Mouse (Mus musculus): ENCODE measurements at regions not wholly inside any gene's neighbourhood (a gene's known extent, or its start where the extent isn't known, plus 50 kb on each side); places are given as distances from the start of the nearest gene placed in this dataset.

- 18% methylated on average over 12 of the region's 12 CpGs for WGBS
- Histone ChIP-seq H3K27ac (ENCODE audit: low read depth, low read length) (no peak overlapping the region), H3K9me3 (ENCODE audit: control insufficient read depth, low read length) (no peaks in the 10 kb centered on the region), H3K4me3 (ENCODE audit: low read depth, low read length) (no peak overlapping the region), H3K36me3 (ENCODE audit: control insufficient read depth, insufficient read depth, low read length) (no peaks in the 10 kb centered on the region), H3K4me1 (ENCODE audit: control insufficient read depth, insufficient read depth, low read length) (peaks cover 4% of the 10 kb centered on the region; the same call in 1 of the 2 replicates), H3K4me2 (no peak overlapping the region), H3K9ac (ENCODE audit: low read length) (no peak overlapping the region), H3K27me3 (ENCODE audit: control insufficient read depth, insufficient read depth, low read length) (no peaks in the 10 kb centered on the region)
- peak; percentile 91 for DNase-seq (ENCODE audit: low spot score, missing footprints)
- ATAC-seq (ENCODE audit: low FRiP score), result peak; percentile 80
These were observed 326.2 kb upstream of the Fam241a start for GRCm38 (mm10) chr3:128222344-128222743.

GRCm38 (mm10) chr3:128221625-128222024 lies 325.5 kb upstream of the Fam241a start:
- WGBS, result 23% methylated on average over 2 of the region's 2 CpGs
- DNase-seq (ENCODE audit: low spot score, missing footprints) (peak; percentile 83), ATAC-seq (ENCODE audit: low FRiP score) (peak; percentile 65)

GRCm38 (mm10) chr3:128220776-128221550 lies 324.8 kb upstream of the Fam241a start:
- 41% methylated on average over 8 of the region's 8 CpGs for WGBS
- ATAC-seq (ENCODE audit: low FRiP score), result peak; percentile 77

More at GRCm38 (mm10) chr3:128221625-128222024, 325.5 kb upstream of the Fam241a start:
- Histone ChIP-seq H3K4me3 (ENCODE audit: low read depth, low read length) (no peak overlapping the region), H3K27me3 (ENCODE audit: control insufficient read depth, insufficient read depth, low read length) (no peaks in the 10 kb centered on the region), H3K4me1 (ENCODE audit: control insufficient read depth, insufficient read depth, low read length) (peaks cover 4% of the 10 kb centered on the region; the same call in 1 of the 2 replicates), H3K36me3 (ENCODE audit: control insufficient read depth, insufficient read depth, low read length) (no peaks in the 10 kb centered on the region), H3K9me3 (ENCODE audit: control insufficient read depth, low read length) (no peaks in the 10 kb centered on the region), H3K4me2 (no peak overlapping the region), H3K9ac (ENCODE audit: low read length) (no peak overlapping the region), H3K27ac (ENCODE audit: low read depth, low read length) (no peak overlapping the region)

GRCm38 (mm10) chr3:128217765-128218415 lies 321.8 kb upstream of the Fam241a start:
- ATAC-seq (ENCODE audit: low FRiP score) (no peak), DNase-seq (ENCODE audit: low spot score, missing footprints) (no peak)
- Histone ChIP-seq H3K4me3 (ENCODE audit: low read depth, low read length) (no peak overlapping the region), H3K4me1 (ENCODE audit: control insufficient read depth, insufficient read depth, low read length) (peaks cover 4% of the 10 kb centered on the region; the same call in 1 of the 2 replicates), H3K27me3 (ENCODE audit: control insufficient read depth, insufficient read depth, low read length) (no peaks in the 10 kb centered on the region), H3K9me3 (ENCODE audit: control insufficient read depth, low read length) (no peaks in the 10 kb centered on the region), H3K27ac (ENCODE audit: low read depth, low read length) (no peak overlapping the region), H3K36me3 (ENCODE audit: control insufficient read depth, insufficient read depth, low read length) (no peaks in the 10 kb centered on the region), H3K9ac (ENCODE audit: low read length) (no peak overlapping the region), H3K4me2 (no peak overlapping the region)
- WGBS, result 95% methylated on average over 5 of the region's 5 CpGs

More at GRCm38 (mm10) chr3:128220776-128221550, 324.8 kb upstream of the Fam241a start:
- peaks cover 4% of the 10 kb centered on the region; the same call in 1 of the 2 replicates for H3K4me1 ChIP-seq (ENCODE audit: control insufficient read depth, insufficient read depth, low read length)
- no peak overlapping the region for H3K4me3 ChIP-seq (ENCODE audit: low read depth, low read length)
- H3K27me3 ChIP-seq (ENCODE audit: control insufficient read depth, insufficient read depth, low read length), result no peaks in the 10 kb centered on the region
- no peak overlapping the region for H3K4me2 ChIP-seq
- no peak overlapping the region for H3K27ac ChIP-seq (ENCODE audit: low read depth, low read length)
- no peak overlapping the region for H3K9ac ChIP-seq (ENCODE audit: low read length)
- peak; percentile 83 for DNase-seq (ENCODE audit: low spot score, missing footprints)
- no peaks in the 10 kb centered on the region for H3K9me3 ChIP-seq (ENCODE audit: control insufficient read depth, low read length)
- no peaks in the 10 kb centered on the region for H3K36me3 ChIP-seq (ENCODE audit: control insufficient read depth, insufficient read depth, low read length)

GRCm38 (mm10) chr3:128212256-128212655 lies 316.1 kb upstream of the Fam241a start:
- Histone ChIP-seq H3K4me2 (no peak overlapping the region), H3K9me3 (ENCODE audit: control insufficient read depth, low read length) (no peaks in the 10 kb centered on the region), H3K27ac (ENCODE audit: low read depth, low read length) (no peak overlapping the region), H3K36me3 (ENCODE audit: control insufficient read depth, insufficient read depth, low read length) (no peaks in the 10 kb centered on the region), H3K9ac (ENCODE audit: low read length) (no peak overlapping the region), H3K4me3 (ENCODE audit: low read depth, low read length) (no peak overlapping the region), H3K27me3 (ENCODE audit: control insufficient read depth, insufficient read depth, low read length) (no peaks in the 10 kb centered on the region), H3K4me1 (ENCODE audit: control insufficient read depth, insufficient read depth, low read length) (no peaks in the 10 kb centered on the region)
- ATAC-seq (ENCODE audit: low FRiP score) (no peak), DNase-seq (ENCODE audit: low spot score, missing footprints) (no peak)
- WGBS, result 82% methylated on average over 3 of the region's 3 CpGs

GRCm38 (mm10) chr3:128210591-128210990 lies 314.5 kb upstream of the Fam241a start:
- no peaks in the 10 kb centered on the region for H3K9me3 ChIP-seq (ENCODE audit: control insufficient read depth, low read length)
- no peaks in the 10 kb centered on the region for H3K36me3 ChIP-seq (ENCODE audit: control insufficient read depth, insufficient read depth, low read length)
- no peak for DNase-seq (ENCODE audit: low spot score, missing footprints)
- ATAC-seq (ENCODE audit: low FRiP score), result no peak
- no peaks in the 10 kb centered on the region for H3K27me3 ChIP-seq (ENCODE audit: control insufficient read depth, insufficient read depth, low read length)
- no peak overlapping the region for H3K9ac ChIP-seq (ENCODE audit: low read length)
- no peak overlapping the region for H3K4me2 ChIP-seq
- no peak overlapping the region for H3K4me3 ChIP-seq (ENCODE audit: low read depth, low read length)
- no peaks in the 10 kb centered on the region for H3K4me1 ChIP-seq (ENCODE audit: control insufficient read depth, insufficient read depth, low read length)
- 61% methylated on average over 1 of the region's 1 CpGs for WGBS
- H3K27ac ChIP-seq (ENCODE audit: low read depth, low read length), result no peak overlapping the region

- DNase-seq (ENCODE audit: low spot score, missing footprints) (no peak), ATAC-seq (ENCODE audit: low FRiP score) (no peak)
- Histone ChIP-seq H3K36me3 (ENCODE audit: control insufficient read depth, insufficient read depth, low read length) (no peaks in the 10 kb centered on the region), H3K4me2 (no peak overlapping the region), H3K4me3 (ENCODE audit: low read depth, low read length) (no peak overlapping the region), H3K9ac (ENCODE audit: low read length) (no peak overlapping the region), H3K27me3 (ENCODE audit: control insufficient read depth, insufficient read depth, low read length) (no peaks in the 10 kb centered on the region), H3K4me1 (ENCODE audit: control insufficient read depth, insufficient read depth, low read length) (no peaks in the 10 kb centered on the region), H3K27ac (ENCODE audit: low read depth, low read length) (no peak overlapping the region), H3K9me3 (ENCODE audit: control insufficient read depth, low read length) (no peaks in the 10 kb centered on the region)
- WGBS, result 43% methylated on average over 3 of the region's 3 CpGs
These were observed 310.8 kb upstream of the Fam241a start for GRCm38 (mm10) chr3:128206948-128207347.

- Histone ChIP-seq H3K36me3 (ENCODE audit: control insufficient read depth, insufficient read depth, low read length) (no peaks in the 10 kb centered on the region), H3K4me3 (ENCODE audit: low read depth, low read length) (no peak overlapping the region), H3K27me3 (ENCODE audit: control insufficient read depth, insufficient read depth, low read length) (no peaks in the 10 kb centered on the region), H3K4me2 (no peak overlapping the region), H3K27ac (ENCODE audit: low read depth, low read length) (no peak overlapping the region), H3K9ac (ENCODE audit: low read length) (no peak overlapping the region), H3K9me3 (ENCODE audit: control insufficient read depth, low read length) (no peaks in the 10 kb centered on the region), H3K4me1 (ENCODE audit: control insufficient read depth, insufficient read depth, low read length) (no peaks in the 10 kb centered on the region)
- DNase-seq (ENCODE audit: low spot score, missing footprints), result peak; percentile 88
- peak; percentile 81 for ATAC-seq (ENCODE audit: low FRiP score)
- 46% methylated on average over 1 of the region's 1 CpGs for WGBS
These were observed 310.4 kb upstream of the Fam241a start for GRCm38 (mm10) chr3:128206483-128206882.

GRCm38 (mm10) chr3:128200574-128201235 lies 304.6 kb upstream of the Fam241a start:
- Histone ChIP-seq H3K9me3 (ENCODE audit: control insufficient read depth, low read length) (no peaks in the 10 kb centered on the region), H3K4me3 (ENCODE audit: low read depth, low read length) (no peak overlapping the region), H3K9ac (ENCODE audit: low read length) (no peak overlapping the region), H3K27ac (ENCODE audit: low read depth, low read length) (no peak overlapping the region), H3K36me3 (ENCODE audit: control insufficient read depth, insufficient read depth, low read length) (no peaks in the 10 kb centered on the region), H3K4me2 (no peak overlapping the region), H3K27me3 (ENCODE audit: control insufficient read depth, insufficient read depth, low read length) (no peaks in the 10 kb centered on the region), H3K4me1 (ENCODE audit: control insufficient read depth, insufficient read depth, low read length) (no peaks in the 10 kb centered on the region)
- 88% methylated on average over 5 of the region's 5 CpGs for WGBS
- ATAC-seq (ENCODE audit: low FRiP score) (no peak), DNase-seq (ENCODE audit: low spot score, missing footprints) (no peak)
